Mouse (Mus musculus) E14TG2a.4 (cell line): ENCODE measurements around the gene Tmem182.

Experiments
- CTCF ChIP-seq: conservative IDR thresholded peaks from 2 replicates; pipeline ENCODE4 v1.5.1; 2014; ENCODE audit warnings: low read length
- NANOG ChIP-seq: IDR thresholded peaks from 2 replicates; pipeline ENCODE4 v1.6.1; 2014; ENCODE audit warnings: borderline replicate concordance, low read length, mixed read lengths
- POU5F1 ChIP-seq: IDR thresholded peaks from 2 replicates; pipeline ENCODE4 v1.6.1; 2014; ENCODE audit warnings: low read length, borderline replicate concordance

DNA sequence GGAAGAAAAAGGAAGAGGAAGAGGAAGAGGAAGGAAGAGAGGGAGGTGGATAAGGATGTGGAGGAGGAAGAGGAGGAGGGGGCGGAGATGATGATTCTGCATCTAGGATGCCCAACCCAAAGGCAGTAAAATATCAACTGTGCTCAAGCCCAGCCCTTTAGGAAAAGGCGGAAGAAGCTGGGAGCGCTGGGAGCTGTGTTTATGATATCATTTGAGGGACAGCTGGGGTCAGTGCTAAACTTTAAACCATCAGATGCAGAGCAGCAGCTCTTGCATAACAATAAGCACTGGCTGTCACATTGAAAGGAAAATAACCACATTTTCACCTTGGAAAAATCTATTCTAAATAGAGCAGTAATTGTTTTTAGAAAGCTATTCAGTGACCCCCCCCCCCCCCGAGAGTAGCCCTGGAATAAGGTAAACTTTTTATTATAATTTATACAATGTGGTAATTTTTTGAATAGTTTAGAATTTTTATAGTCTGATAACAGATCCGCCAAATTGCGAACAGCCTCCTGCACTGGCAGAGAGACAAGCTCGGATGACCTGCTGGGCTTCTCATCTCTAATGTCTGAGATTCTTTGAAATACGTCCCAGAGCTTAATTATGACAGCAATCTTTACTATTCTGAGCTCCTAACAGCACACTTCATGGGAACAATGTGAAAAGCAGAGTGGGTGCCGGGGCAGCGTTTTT, 68.5 kb downstream of the Tmem182 start:
- TF ChIP-seq CTCF (no peak), NANOG (no peak), POU5F1 (no peak)
